Mouse (Mus musculus): ENCODE results near the gene Ctnnd2.

Gene Ctnnd2

GRCm38 (mm10) chr15:30714823-30715222 lies 542.4 kb downstream of the Ctnnd2 start:
- DNase-seq (ENCODE audit: low read depth) = no peak

- DNase-seq (ENCODE audit: low read depth) = no peak
These were observed 546.4 kb downstream of the Ctnnd2 start for GRCm38 (mm10) chr15:30718811-30719210.

GRCm38 (mm10) chr15:30719226-30719625 lies 546.8 kb downstream of the Ctnnd2 start:
- no peak for DNase-seq (ENCODE audit: low read depth)

- no peak for DNase-seq (ENCODE audit: low read depth)
These were observed 548.7 kb downstream of the Ctnnd2 start for GRCm38 (mm10) chr15:30721098-30721497.

GRCm38 (mm10) chr15:30726066-30726465 lies 553.7 kb downstream of the Ctnnd2 start:
- DNase-seq (ENCODE audit: low read depth) = no peak

- DNase-seq (ENCODE audit: low read depth) = no peak
These were observed 565.8 kb downstream of the Ctnnd2 start for GRCm38 (mm10) chr15:30738178-30738577.

- DNase-seq (ENCODE audit: low read depth) = peak; percentile 48
These were observed 568.3 kb downstream of the Ctnnd2 start for GRCm38 (mm10) chr15:30740728-30741127.

GRCm38 (mm10) chr15:30757991-30758390 lies 585.6 kb downstream of the Ctnnd2 start:
- DNase-seq (ENCODE audit: low read depth) = no peak

- no peak for DNase-seq (ENCODE audit: low read depth)
These were observed 589.8 kb downstream of the Ctnnd2 start for GRCm38 (mm10) chr15:30762211-30762610.

GRCm38 (mm10) chr15:30762695-30763285 lies 590.4 kb downstream of the Ctnnd2 start:
- DNase-seq (ENCODE audit: low read depth) = no peak

GRCm38 (mm10) chr15:30776931-30777330 lies 604.5 kb downstream of the Ctnnd2 start:
- DNase-seq (ENCODE audit: low read depth) = no peak

- DNase-seq (ENCODE audit: low read depth) = no peak
These were observed 605.4 kb downstream of the Ctnnd2 start for GRCm38 (mm10) chr15:30777801-30778200.

- no peak for DNase-seq (ENCODE audit: low read depth)
These were observed 607.5 kb downstream of the Ctnnd2 start for GRCm38 (mm10) chr15:30779903-30780302.

- no peak for DNase-seq (ENCODE audit: low read depth)
These were observed 608.6 kb downstream of the Ctnnd2 start for GRCm38 (mm10) chr15:30780977-30781376.

GRCm38 (mm10) chr15:30785706-30786320 lies 613.4 kb downstream of the Ctnnd2 start:
- no peak for DNase-seq (ENCODE audit: low read depth)

- no peak for DNase-seq (ENCODE audit: low read depth)
These were observed 620.9 kb downstream of the Ctnnd2 start for GRCm38 (mm10) chr15:30793260-30793659.

GRCm38 (mm10) chr15:30795723-30796122 lies 623.3 kb downstream of the Ctnnd2 start:
- no peak for DNase-seq (ENCODE audit: low read depth)

- no peak for DNase-seq (ENCODE audit: low read depth)
These were observed 655.3 kb downstream of the Ctnnd2 start for GRCm38 (mm10) chr15:30827424-30828263.

- no peak for DNase-seq (ENCODE audit: low read depth)
These were observed 685.1 kb downstream of the Ctnnd2 start for GRCm38 (mm10) chr15:30857277-30858176.

GRCm38 (mm10) chr15:30867429-30867828 lies 695.0 kb downstream of the Ctnnd2 start:
- no peak for DNase-seq (ENCODE audit: low read depth)

- no peak for DNase-seq (ENCODE audit: low read depth)
These were observed 697.5 kb downstream of the Ctnnd2 start for GRCm38 (mm10) chr15:30869673-30870512.
